ENCODE assay signal across 8 mouse cellular contexts in the genomic region with DNA sequence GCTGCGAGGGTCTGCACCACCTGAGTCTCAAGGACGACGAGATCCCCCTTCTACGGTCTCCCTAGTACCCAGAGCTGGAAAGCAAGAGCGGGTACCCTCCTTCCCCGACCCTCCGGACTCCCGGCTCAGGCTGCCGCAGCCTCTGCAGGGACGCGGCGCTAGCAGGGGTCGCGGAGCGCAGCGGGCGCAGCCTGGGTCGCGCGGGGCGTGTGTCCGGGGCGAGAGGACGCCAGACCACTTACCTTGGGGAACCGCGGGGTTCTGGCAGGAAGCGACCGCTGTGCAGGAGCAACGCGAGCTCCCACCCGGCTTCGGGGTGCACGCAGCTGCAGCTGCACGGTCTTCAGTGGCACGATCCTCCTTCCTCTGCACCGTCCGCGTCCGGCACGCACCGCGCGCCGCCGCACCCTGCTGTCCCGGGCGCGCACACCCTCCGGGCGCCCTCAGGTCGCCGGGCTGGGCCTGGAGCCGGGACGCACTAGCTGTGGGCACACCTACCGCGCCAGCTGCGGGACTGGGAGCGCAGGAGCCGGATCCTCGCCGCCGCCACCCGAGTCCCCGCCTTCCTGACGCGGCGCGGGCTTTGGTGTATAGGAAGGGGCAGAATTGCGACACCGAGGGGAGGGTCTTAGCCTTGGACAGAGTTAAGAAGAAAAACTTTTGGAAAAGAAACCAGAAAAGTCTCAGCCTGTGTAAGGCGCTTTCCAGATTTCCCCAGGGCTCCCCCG. TPM values are rescaled to one million over a fixed set of nuclear protein-coding genes. Genes with fewer than 3 reads are reported as not detected.
A peak's percentile ranks its signal among the peaks of the same experiment; 100 is the strongest.
DNase-seq lines count a peak whose midpoint lies in the region; ATAC-seq and TF ChIP-seq lines count a peak whose summit lies in the region.

Gene Kank4 (minus strand): TSS at position 354 of the 728 bp plus-strand sequence.

- under 1% methylated on average over 63 of the region's 72 CpGs for WGBS in embryonic facial prominence, embryonic 11.5 days
- under 1% methylated on average over 70 of the region's 72 CpGs for WGBS in heart, embryonic 13.5 days
- under 1% methylated on average over 66 of the region's 72 CpGs for WGBS in kidney, embryonic 15.5 days
- WGBS in lung, postnatal 0 days, result under 1% methylated on average over 58 of the region's 72 CpGs

- peak; percentile 76 for ATAC-seq in frontal cortex, adult (ENCODE audit: low TSS enrichment)
- ATAC-seq in embryonic facial prominence, embryonic 11.5 days (replicated peaks; ENCODE audit: insufficient number of reproducible peaks, low FRiP score, low TSS enrichment, low read depth), result peak; percentile 82
- peak; percentile 31; the same call in 1 of the 2 replicates for ATAC-seq in heart, embryonic 13.5 days (ENCODE audit: extremely low read depth, insufficient number of reproducible peaks, low FRiP score, low TSS enrichment)
- ATAC-seq in kidney, embryonic 15.5 days (replicated peaks; ENCODE audit: low FRiP score), result peak; percentile 82
- ATAC-seq in lung, postnatal 0 days, result peak; percentile 87
- no peak for ATAC-seq in erythroid progenitor cell, adult 5-6 weeks (replicated peaks; ENCODE audit: low FRiP score, poor library complexity, severe bottlenecking)

- no peak for TF ChIP-seq EP300 in lung, postnatal 0 days (IDR thresholded peaks at IDR 0.05)

- H3K36me3 ChIP-seq in embryonic facial prominence, embryonic 11.5 days (replicated peaks; ENCODE audit: control insufficient read depth, insufficient read depth, low read depth, low read length), result no peaks in the 10 kb centered on the region
- H3K36me3 ChIP-seq in heart, embryonic 13.5 days, result no peaks in the 10 kb centered on the region
- H3K36me3 ChIP-seq in kidney, embryonic 15.5 days, result no peaks in the 10 kb centered on the region
- H3K36me3 ChIP-seq in lung, postnatal 0 days (ENCODE audit: insufficient read depth, low read length), result no peaks in the 10 kb centered on the region

- no peak; the same call in 1 of the 2 replicates for TF ChIP-seq CTCF in lung, postnatal 0 days (IDR thresholded peaks at IDR 0.05)

- peak within 1 kb of the TSS; percentile 81 for H3K4me3 ChIP-seq in embryonic facial prominence, embryonic 11.5 days (ENCODE audit: low read depth, low read length)
- H3K4me3 ChIP-seq in heart, embryonic 13.5 days, result peak within 1 kb of the TSS; percentile 82
- peak within 1 kb of the TSS; percentile 70 for H3K4me3 ChIP-seq in kidney, embryonic 15.5 days (replicated peaks)
- peak within 1 kb of the TSS; percentile 58 for H3K4me3 ChIP-seq in lung, postnatal 0 days (ENCODE audit: low read depth, low read length)

- peak within 1 kb of the TSS; percentile 35; the same call in 1 of the 2 replicates for H3K27ac ChIP-seq in embryonic facial prominence, embryonic 11.5 days (replicated peaks; ENCODE audit: low read depth, low read length)
- peak within 1 kb of the TSS; percentile 49 for H3K27ac ChIP-seq in heart, embryonic 13.5 days (replicated peaks)
- H3K27ac ChIP-seq in kidney, embryonic 15.5 days, result peak within 1 kb of the TSS; percentile 75
- H3K27ac ChIP-seq in lung, postnatal 0 days (ENCODE audit: low read length), result 0 out of 2 replicates have a peak within 1 kb of the TSS, but pooled peaks have one; percentile 4

- H3K9ac ChIP-seq in embryonic facial prominence, embryonic 11.5 days (replicated peaks; ENCODE audit: low read length), result peak within 1 kb of the TSS; percentile 87
- peak within 1 kb of the TSS; percentile 87 for H3K9ac ChIP-seq in heart, embryonic 13.5 days
- H3K9ac ChIP-seq in kidney, embryonic 15.5 days, result peak within 1 kb of the TSS; percentile 68
- H3K9ac ChIP-seq in lung, postnatal 0 days (replicated peaks; ENCODE audit: low read depth), result peak within 1 kb of the TSS; percentile 39

- H3K27me3 ChIP-seq in embryonic facial prominence, embryonic 11.5 days (ENCODE audit: control insufficient read depth, insufficient read depth, low read length), result no peaks in the 10 kb centered on the region
- peaks cover 51% of the 10 kb centered on the region for H3K27me3 ChIP-seq in heart, embryonic 13.5 days (replicated peaks)
- H3K27me3 ChIP-seq in kidney, embryonic 15.5 days, result peaks cover 18% of the 10 kb centered on the region
- H3K27me3 ChIP-seq in lung, postnatal 0 days (replicated peaks; ENCODE audit: insufficient read depth, low read length), result no peaks in the 10 kb centered on the region

- DNase-seq in frontal cortex, postnatal 14 days (ENCODE audit: low spot score in 2 of 2), result no peak
- peak; percentile 81 for DNase-seq in embryonic facial prominence, embryonic 11.5 days (ENCODE audit: low spot score)
- peak; percentile 83 for DNase-seq in lung, postnatal 0 days (ENCODE audit: low spot score)
- DNase-seq in right cerebral cortex, postnatal 14 days, result peak; percentile 15

- peak within 1 kb of the TSS; percentile 95 for H3K4me2 ChIP-seq in embryonic facial prominence, embryonic 11.5 days (ENCODE audit: low read depth, low read length)
- H3K4me2 ChIP-seq in heart, embryonic 13.5 days, result peak within 1 kb of the TSS; percentile 96
- peak within 1 kb of the TSS; percentile 88 for H3K4me2 ChIP-seq in kidney, embryonic 15.5 days
- peak within 1 kb of the TSS; percentile 99 for H3K4me2 ChIP-seq in lung, postnatal 0 days (replicated peaks; ENCODE audit: low read depth, low read length)

- no peaks in the 10 kb centered on the region for H3K9me3 ChIP-seq in embryonic facial prominence, embryonic 11.5 days (replicated peaks; ENCODE audit: control insufficient read depth, low read length)
- no peaks in the 10 kb centered on the region for H3K9me3 ChIP-seq in heart, embryonic 13.5 days
- no peaks in the 10 kb centered on the region for H3K9me3 ChIP-seq in kidney, embryonic 15.5 days (replicated peaks)
- H3K9me3 ChIP-seq in lung, postnatal 0 days (ENCODE audit: low read length), result no peaks in the 10 kb centered on the region

- peaks cover 4% of the 10 kb centered on the region; the same call in 1 of the 2 replicates for H3K4me1 ChIP-seq in embryonic facial prominence, embryonic 11.5 days (ENCODE audit: control insufficient read depth, insufficient read depth, low read length)
- H3K4me1 ChIP-seq in heart, embryonic 13.5 days, result peaks cover 11% of the 10 kb centered on the region
- peaks cover 40% of the 10 kb centered on the region for H3K4me1 ChIP-seq in kidney, embryonic 15.5 days
- H3K4me1 ChIP-seq in lung, postnatal 0 days (ENCODE audit: insufficient read depth, low read depth, low read length), result no peaks in the 10 kb centered on the region; the same call in 1 of the 2 replicates

RNA-seq across cellular contexts. Expression of gene Kank4, which starts in this region (rescaled TPM):
- polyA plus RNA-seq in embryonic facial prominence, embryonic 11.5 days (2014; fragmentation: Nextera tagmentation; extraction: Ambion mirVana), result 3.3 and 3.9 TPM in 2 replicates
- polyA plus RNA-seq in heart, embryonic 13.5 days (2015; fragmentation: Nextera tagmentation; extraction: Ambion mirVana), result 0.57 and 0.70 TPM in 2 replicates
- 2.0 and 2.1 TPM in 2 replicates for polyA plus RNA-seq in kidney, embryonic 15.5 days (2015; fragmentation: Nextera tagmentation; extraction: Ambion mirVana)
- polyA plus RNA-seq in lung, postnatal 0 days (2015; fragmentation: Nextera tagmentation; extraction: Ambion mirVana), result 0.98 and 1.3 TPM in 2 replicates
- total RNA-seq in erythroid progenitor cell, adult 5-6 weeks (2015; ENCODE audit: low replicate concordance), result not detected in 2 replicates
- total RNA-seq in erythroid progenitor cell, adult 5-6 weeks (2017; ENCODE audit: low replicate concordance), result not detected in 2 replicates

Comparison
In these comparisons a context has a peak if more than half of its experiments do, and no peak if none do; other contexts are left out.
1. Peak in ATAC-seq, H3K4me3 ChIP-seq, H3K27ac ChIP-seq, H3K9ac ChIP-seq and H3K4me2 ChIP-seq in heart, embryonic 13.5 days; RNA of the gene not detected or under 1 TPM.
2. DNase-seq: peak in embryonic facial prominence, embryonic 11.5 days (single experiment), lung, postnatal 0 days (single experiment) and right cerebral cortex, postnatal 14 days (single experiment); none in frontal cortex, postnatal 14 days (0 of 2).
3. H3K27ac ChIP-seq: peak in every context shown above with its lines; median percentile 75 in kidney, embryonic 15.5 days; 49 in heart, embryonic 13.5 days; 35 in embryonic facial prominence, embryonic 11.5 days; 4 in lung, postnatal 0 days.
4. Peak in every context shown above with its lines, with median percentiles within 50 percentile points of each other: H3K4me2 ChIP-seq, H3K4me3 ChIP-seq and H3K9ac ChIP-seq.